Mouse (Mus musculus) retina, postnatal 7 days (tissue): ENCODE data around the gene Map2k6.

ENCODE experiments used
- DNase-seq: peaks from one replicate; pipeline ENCODE4 v3.0.0-alpha.2; 2012; ENCODE audit warnings: low read depth, low spot score

Gene Map2k6

GRCm38 (mm10) chr11:110403602-110404001 lies 4.7 kb downstream of the Map2k6 start:
- DNase-seq = no peak

GRCm38 (mm10) chr11:110405607-110406006 lies 6.7 kb downstream of the Map2k6 start:
- DNase-seq = no peak

GRCm38 (mm10) chr11:110409131-110409530 lies 10.2 kb downstream of the Map2k6 start:
- no peak for DNase-seq

GRCm38 (mm10) chr11:110409776-110410175 lies 10.9 kb downstream of the Map2k6 start:
- no peak for DNase-seq

GRCm38 (mm10) chr11:110411596-110411995 lies 12.7 kb downstream of the Map2k6 start:
- no peak for DNase-seq

- no peak for DNase-seq
Measured at GRCm38 (mm10) chr11:110414263-110414662, 15.3 kb downstream of the Map2k6 start.

GRCm38 (mm10) chr11:110416691-110417090 lies 17.8 kb downstream of the Map2k6 start:
- no peak for DNase-seq

GRCm38 (mm10) chr11:110420463-110420862 lies 21.5 kb downstream of the Map2k6 start:
- no peak for DNase-seq

- DNase-seq = no peak
Measured at GRCm38 (mm10) chr11:110426572-110427145, 27.7 kb downstream of the Map2k6 start.

- no peak for DNase-seq
Measured at GRCm38 (mm10) chr11:110427159-110427561, 28.2 kb downstream of the Map2k6 start.

- DNase-seq = no peak
Measured at GRCm38 (mm10) chr11:110428999-110429398, 30.1 kb downstream of the Map2k6 start.

GRCm38 (mm10) chr11:110429837-110430418 lies 31.0 kb downstream of the Map2k6 start:
- no peak for DNase-seq

- no peak for DNase-seq
Measured at GRCm38 (mm10) chr11:110435839-110436556, 37.1 kb downstream of the Map2k6 start.

- DNase-seq = no peak
Measured at GRCm38 (mm10) chr11:110436998-110437397, 38.1 kb downstream of the Map2k6 start.

GRCm38 (mm10) chr11:110438135-110438534 lies 39.2 kb downstream of the Map2k6 start:
- no peak for DNase-seq

GRCm38 (mm10) chr11:110438700-110439296 lies 39.9 kb downstream of the Map2k6 start:
- no peak for DNase-seq

GRCm38 (mm10) chr11:110439354-110439753 lies 40.4 kb downstream of the Map2k6 start:
- no peak for DNase-seq

GRCm38 (mm10) chr11:110444576-110444975 lies 45.7 kb downstream of the Map2k6 start:
- DNase-seq = no peak

GRCm38 (mm10) chr11:110448131-110448725 lies 49.3 kb downstream of the Map2k6 start:
- DNase-seq = no peak

GRCm38 (mm10) chr11:110448726-110449161 lies 49.8 kb downstream of the Map2k6 start:
- DNase-seq = no peak

GRCm38 (mm10) chr11:110449183-110449582 lies 50.3 kb downstream of the Map2k6 start:
- peak; percentile 46 for DNase-seq
